Mouse (Mus musculus) liver, embryonic 14.5 days (tissue): ENCODE data around the gene Zmpste24. TPM values are rescaled to one million over a fixed set of nuclear protein-coding genes. Genes with fewer than 3 reads are reported as not detected.

ENCODE experiments used
- ATAC-seq: fragments of 200-750 bp; cut with Nextera tagmentation; 2 replicates; pipeline ENCODE4 v1.8.0; 2017; ENCODE audit warnings: moderate number of reproducible peaks, mild to moderate bottlenecking, moderate library complexity; ENCODE audit not compliant: insufficient read depth
- DNase-seq, 3 experiments: peaks; one replicate each; pipeline ENCODE4 v3.0.0-alpha.2; 2012 to 2013; ENCODE audit warnings: low read depth in 3 of 3, low spot score in 3 of 3
- H3K27ac ChIP-seq: fragments of 300-500 bp; sonication (generic); 2 replicates; pipeline ENCODE4 v1.5.1; 2014; ENCODE audit warnings: moderate library complexity, mild to moderate bottlenecking, control low read depth, inconsistent platforms
- H3K27me3 ChIP-seq: fragments of 300-500 bp; sonication (generic); 2 replicates; pipeline ENCODE4 v1.6.1; 2014; ENCODE audit warnings: mild to moderate bottlenecking, low read length, moderate library complexity; ENCODE audit not compliant: control insufficient read depth, insufficient read depth
- H3K36me3 ChIP-seq: fragments of 300-500 bp; sonication (generic); replicated peaks from 2 replicates; pipeline ENCODE4 v1.6.1; 2014; ENCODE audit warnings: low read depth; ENCODE audit not compliant: control insufficient read depth, insufficient read depth
- H3K4me1 ChIP-seq, 2 experiments: fragments of 200-500 bp in 1 of 2; fragments of 300-500 bp in 1 of 2; sonication (generic) in 1 of 2; replicated peaks; 2 replicates each; pipeline ENCODE4 v1.6.1; 2012 to 2014; ENCODE audit warnings: antibody characterized with exemption in 1 of 2, inconsistent platforms in 1 of 2, low read length in 1 of 2; ENCODE audit not compliant: control insufficient read depth in 2 of 2, insufficient read depth in 2 of 2
- H3K4me2 ChIP-seq: fragments of 300-500 bp; sonication (generic); 2 replicates; pipeline ENCODE4 v1.6.1; 2014; ENCODE audit warnings: low read depth, mild to moderate bottlenecking, control low read depth, moderate library complexity
- H3K4me3 ChIP-seq, 2 experiments: fragments of 200-500 bp in 1 of 2; fragments of 300-500 bp in 1 of 2; sonication (generic) in 1 of 2; 2 replicates each; pipeline ENCODE4 v1.5.1; 2012 to 2014; ENCODE audit warnings: low read depth in 2 of 2, low read length in 2 of 2, mild to moderate bottlenecking in 2 of 2, control low read depth in 1 of 2, inconsistent platforms in 1 of 2, moderate library complexity in 1 of 2; ENCODE audit not compliant: insufficient read depth in 1 of 2
- H3K9ac ChIP-seq: fragments of 300-500 bp; sonication (generic); replicated peaks from 2 replicates; pipeline ENCODE4 v1.6.1; 2014; ENCODE audit warnings: mild to moderate bottlenecking, control low read depth, moderate library complexity
- H3K9me3 ChIP-seq: fragments of 300-500 bp; sonication (generic); 2 replicates; pipeline ENCODE4 v1.6.1; 2016; ENCODE audit warnings: low read length, mixed read lengths; ENCODE audit not compliant: control insufficient read depth
- CTCF ChIP-seq: IDR thresholded peaks from 2 replicates; pipeline ENCODE4 v1.5.1; 2016; ENCODE audit warnings: antibody characterized with exemption, low read depth, control low read depth
- EP300 ChIP-seq: IDR thresholded peaks from 2 replicates; pipeline ENCODE4 v1.6.1; 2016; ENCODE audit warnings: antibody characterized with exemption, low read depth
- WGBS: fragments of 180-500 bp; shearing (Covaris S2); extraction: QIAGEN DNeasy Blood & Tissue Kit; methylation state at CpG from one replicate; pipeline ENCODE4 v1.1.7; 2014; ENCODE audit not compliant: insufficient replicate concordance; 5-methylcytosine and 5-hydroxymethylcytosine counted together
- polyA plus RNA-seq, 2 experiments: library from polyadenylated mRNA; depleted of rRNA in 1 of 2; stranded (reverse) in 1 of 2; unstranded in 1 of 2; fragments of >200 nt; fragmentation: Nextera tagmentation in 1 of 2; extraction: Ambion mirVana in 1 of 2; gene quantifications; 2 replicates each; pipeline versions ENCODE4 v1.2.1 to v1.2.3; 2012 to 2014

The Zmpste24 gene
- polyA plus RNA-seq, 2 experiments: 10.3 to 15.1 TPM

GRCm38 (mm10) chr4:121057032-121057431, 41.0 kb downstream of the Zmpste24 start:
- Histone ChIP-seq H3K36me3 (no peaks in the 10 kb centered on the region; the same call in 1 of the 2 replicates), H3K4me1 (no peaks in the 10 kb centered on the region), H3K9ac (no peak overlapping the region), H3K27me3 (peaks cover 14% of the 10 kb centered on the region), H3K4me3 (no peak overlapping the region), H3K27ac (no peak overlapping the region), H3K9me3 (no peaks in the 10 kb centered on the region), H3K4me2 (no peak overlapping the region)
- DNase-seq (no peak), ATAC-seq (no peak)
- no peak for TF ChIP-seq CTCF
- no peak for TF ChIP-seq EP300
- WGBS: 45% methylated on average over 2 of the region's 2 CpGs

- TF ChIP-seq EP300 (no peak), CTCF (peak; percentile 76)
- peaks cover 14% of the 10 kb centered on the region for H3K27me3 ChIP-seq
- no peak for DNase-seq
- H3K4me3 ChIP-seq: no peak overlapping the region
- H3K27ac ChIP-seq: no peak overlapping the region
- no peak for ATAC-seq
- no peak overlapping the region for H3K4me2 ChIP-seq
- no peaks in the 10 kb centered on the region; the same call in 1 of the 2 replicates for H3K36me3 ChIP-seq
- H3K4me1 ChIP-seq: no peaks in the 10 kb centered on the region
- 30% methylated on average over 3 of the region's 3 CpGs for WGBS
- H3K9me3 ChIP-seq: no peaks in the 10 kb centered on the region
- no peak overlapping the region for H3K9ac ChIP-seq
Observed at GRCm38 (mm10) chr4:121056342-121056741, 41.7 kb downstream of the Zmpste24 start.

- DNase-seq (no peak), ATAC-seq (no peak)
- H3K4me1 ChIP-seq: no peaks in the 10 kb centered on the region
- H3K36me3 ChIP-seq: no peaks in the 10 kb centered on the region
- peaks cover 14% of the 10 kb centered on the region for H3K27me3 ChIP-seq
- TF ChIP-seq EP300: no peak
- no peak for TF ChIP-seq CTCF
- no peak overlapping the region for H3K27ac ChIP-seq
- WGBS: 14% methylated on average over 35 of the region's 35 CpGs
- no peak overlapping the region for H3K9ac ChIP-seq
- H3K4me3 ChIP-seq: no peak overlapping the region
- no peaks in the 10 kb centered on the region for H3K9me3 ChIP-seq
- no peak overlapping the region for H3K4me2 ChIP-seq
Observed at GRCm38 (mm10) chr4:121052454-121053323, 45.4 kb downstream of the Zmpste24 start.

- ATAC-seq (no peak), DNase-seq (no peak)
- Histone ChIP-seq H3K4me1 (no peaks in the 10 kb centered on the region), H3K9ac (no peak overlapping the region), H3K27me3 (peaks cover 14% of the 10 kb centered on the region), H3K4me3 (no peak overlapping the region), H3K27ac (no peak overlapping the region), H3K4me2 (no peak overlapping the region), H3K9me3 (no peaks in the 10 kb centered on the region), H3K36me3 (no peaks in the 10 kb centered on the region)
- WGBS: 37% methylated on average over 4 of the region's 4 CpGs
- TF ChIP-seq CTCF (peak; percentile 10; the same call in 1 of the 2 replicates), EP300 (no peak)
Observed at GRCm38 (mm10) chr4:121051863-121052262, 46.2 kb downstream of the Zmpste24 start.

- Histone ChIP-seq H3K9ac (no peak overlapping the region), H3K27me3 (peaks cover 28% of the 10 kb centered on the region), H3K9me3 (no peaks in the 10 kb centered on the region), H3K4me1 (no peaks in the 10 kb centered on the region), H3K4me3 (no peak overlapping the region), H3K4me2 (no peak overlapping the region), H3K36me3 (no peaks in the 10 kb centered on the region), H3K27ac (no peak overlapping the region)
- TF ChIP-seq CTCF (no peak), EP300 (no peak)
- ATAC-seq: no peak
- WGBS: 56% methylated on average over 3 of the region's 3 CpGs
- no peak for DNase-seq
Observed at GRCm38 (mm10) chr4:121042946-121043345, 55.1 kb downstream of the Zmpste24 start.
